Comparison of ENCODE assay signal across 9 mouse cellular contexts in the genomic region with DNA sequence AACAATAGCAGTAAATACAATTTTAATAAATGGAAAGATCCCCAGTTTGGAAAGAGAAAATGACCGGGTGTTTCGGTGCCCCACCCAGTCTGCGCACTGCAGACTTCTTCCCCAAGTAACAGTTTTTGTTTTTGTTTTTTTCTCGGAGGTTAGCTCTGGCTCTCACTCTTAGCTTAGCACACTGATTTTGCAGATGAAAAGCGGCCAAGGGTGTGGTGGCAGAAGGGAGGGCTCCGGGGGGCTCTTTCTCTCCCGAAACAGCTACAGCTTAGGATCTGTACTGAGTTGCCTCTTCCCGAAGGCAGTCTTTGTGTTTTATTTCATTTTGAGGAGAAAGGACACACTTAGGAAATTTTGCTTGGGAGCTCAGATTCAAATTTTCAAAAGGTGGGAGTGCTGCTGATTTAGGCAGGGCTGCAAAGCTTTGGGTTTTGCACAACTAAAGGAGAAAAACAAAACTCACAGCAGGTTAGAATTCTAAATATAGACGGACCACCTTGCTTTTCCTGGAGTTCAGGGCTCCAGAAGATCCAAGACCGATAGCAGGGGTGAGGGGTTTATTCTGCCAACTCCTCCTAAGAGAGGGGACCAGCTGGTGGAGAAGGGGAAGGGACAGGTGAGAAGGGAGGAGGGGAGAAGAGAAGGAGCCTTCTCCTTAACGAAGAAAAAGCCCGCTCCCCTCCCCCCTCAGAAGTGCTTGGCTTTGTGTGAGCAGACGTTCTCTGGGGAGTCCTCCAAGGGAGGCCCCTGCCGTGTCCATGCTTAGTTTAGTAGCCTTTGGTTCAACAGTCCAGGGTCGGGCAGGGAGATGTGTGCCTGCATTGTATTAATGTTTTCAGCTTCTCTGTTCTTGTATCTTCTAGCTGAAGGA. TPM values are rescaled to one million over a fixed set of nuclear protein-coding genes. Genes with fewer than 3 reads are reported as not detected.
DNase-seq lines count a peak whose midpoint lies in the region; ATAC-seq and TF ChIP-seq lines count a peak whose summit lies in the region.
"Had no signal": no experiment of that assay in that cellular context is flagged by ENCODE, and none has a peak within 500 bp of the region (broad histone marks: within the 10 kb centered on the region; RNA-seq: fewer than 3 reads in every experiment).

No protein-coding gene starts in this region.

- ATAC-seq in heart, embryonic 14.5 days (ENCODE audit: insufficient number of reproducible peaks, insufficient read depth, low FRiP score, low read depth) = no peak
- no peak for ATAC-seq in midbrain, postnatal 0 days (ENCODE audit: low FRiP score)
- no peak for ATAC-seq in erythroid progenitor cell, adult 5-6 weeks (replicated peaks; ENCODE audit: low FRiP score, poor library complexity, severe bottlenecking)
- ATAC-seq: Patski had no signal

- no peaks in the 10 kb centered on the region for H3K27me3 ChIP-seq in heart, embryonic 14.5 days (ENCODE audit: control insufficient read depth, insufficient read depth, low read length)
- H3K27me3 ChIP-seq in midbrain, postnatal 0 days (ENCODE audit: insufficient read depth, low read length) = no peaks in the 10 kb centered on the region
- H3K27me3 ChIP-seq in kidney, adult 2 months (replicated peaks; ENCODE audit: control insufficient read depth, insufficient read depth, low read length) = no peaks in the 10 kb centered on the region
- H3K27me3 ChIP-seq: Patski had no signal

- peak overlapping the region; percentile 63 for H3K9ac ChIP-seq in heart, embryonic 14.5 days (ENCODE audit: low read length)
- peak overlapping the region; percentile 69 for H3K9ac ChIP-seq in midbrain, postnatal 0 days (replicated peaks; ENCODE audit: low read length, poor library complexity, severe bottlenecking)

- no peaks in the 10 kb centered on the region for H3K9me3 ChIP-seq in heart, embryonic 14.5 days (ENCODE audit: control insufficient read depth, low read length)
- no peaks in the 10 kb centered on the region for H3K9me3 ChIP-seq in midbrain, postnatal 0 days (ENCODE audit: low read length)

- no peak overlapping the region for H3K4me3 ChIP-seq in heart, embryonic 14.5 days (ENCODE audit: control insufficient read depth in 1 of 2, insufficient read depth in 1 of 2, low read depth in 1 of 2, low read length in 2 of 2)
- peak overlapping the region; percentile 1; the same call in 1 of the 2 replicates for H3K4me3 ChIP-seq in midbrain, postnatal 0 days (ENCODE audit: low read depth, low read length)
- no peak overlapping the region for H3K4me3 ChIP-seq in kidney, adult 2 months (ENCODE audit: insufficient read depth, low read depth, low read length)

- DNase-seq in gastrocnemius, postnatal 14 days = peak; percentile 51
- no peak for DNase-seq in gastrocnemius, postnatal 4 days (ENCODE audit: low spot score in 2 of 2)
- DNase-seq in NIH3T3 (ENCODE audit: low read depth) = peak; percentile 41
- peak; percentile 56 for DNase-seq in midbrain, postnatal 0 days (ENCODE audit: low spot score)
- no peak for DNase-seq in thymus, adult 18-20 months
- no peak for DNase-seq in kidney, adult 2 months

- H3K4me2 ChIP-seq in heart, embryonic 14.5 days (ENCODE audit: low read length) = peak overlapping the region; percentile 44
- H3K4me2 ChIP-seq in midbrain, postnatal 0 days (ENCODE audit: low read depth, low read length, poor library complexity, severe bottlenecking) = peak overlapping the region; percentile 66

- no peaks in the 10 kb centered on the region for H3K36me3 ChIP-seq in heart, embryonic 14.5 days (ENCODE audit: control insufficient read depth, insufficient read depth, low read length)
- no peaks in the 10 kb centered on the region for H3K36me3 ChIP-seq in midbrain, postnatal 0 days (ENCODE audit: insufficient read depth, low read length)
- H3K36me3 ChIP-seq in kidney, adult 2 months (ENCODE audit: control insufficient read depth, insufficient read depth, low read length) = no peaks in the 10 kb centered on the region

- intact Hi-C loops in gastrocnemius, postnatal 14 days (cut with DNase I; ENCODE audit: low total_unique reads) = loop anchor here (5.0 to 10.0 kb wide), 2 partner anchors 119 to 1636 kb away; a partner anchor contains a TSS

- no peak for TF ChIP-seq CTCF in midbrain, postnatal 0 days (IDR thresholded peaks at IDR 0.05)
- no peak for TF ChIP-seq CTCF in kidney, adult 2 months (conservative IDR thresholded peaks at IDR 0.05; ENCODE audit: insufficient read depth, insufficient read length, low read depth, low read length)

- H3K4me1 ChIP-seq in heart, embryonic 14.5 days (ENCODE audit: control insufficient read depth in 2 of 2, insufficient read depth in 2 of 2, low read length in 2 of 2) = peaks cover 27 to 55% of the 10 kb centered on the region in 2 experiments
- peaks cover 39% of the 10 kb centered on the region for H3K4me1 ChIP-seq in midbrain, postnatal 0 days (ENCODE audit: insufficient read depth, low read length)
- no peaks in the 10 kb centered on the region for H3K4me1 ChIP-seq in kidney, adult 2 months (ENCODE audit: control insufficient read depth, insufficient read depth, low read length)

- peak overlapping the region in 1 of 2 experiments; percentile 53; a peak in 2 of 4 replicates for H3K27ac ChIP-seq in heart, embryonic 14.5 days (replicated peaks in 1 of 2; ENCODE audit: control insufficient read depth in 1 of 2, insufficient read depth in 1 of 2, low read depth in 2 of 2, low read length in 2 of 2)
- H3K27ac ChIP-seq in midbrain, postnatal 0 days (ENCODE audit: low read depth, low read length) = peak overlapping the region; percentile 96
- no peak overlapping the region for H3K27ac ChIP-seq in kidney, adult 2 months (ENCODE audit: insufficient read depth, low read depth, low read length)

- WGBS in heart, embryonic 14.5 days = 24% methylated on average over 15 of the region's 15 CpGs
- WGBS in midbrain, postnatal 0 days = 5% methylated on average over 15 of the region's 15 CpGs
- WGBS in kidney, adult 2 months = 68% methylated on average over 15 of the region's 15 CpGs

- no peak for TF ChIP-seq POLR2A in kidney, adult 2 months (IDR thresholded peaks at IDR 0.05; ENCODE audit: low read depth, low read length)

RNA-seq across cellular contexts. Expression of a gene that starts 37.4 kb away (rescaled TPM):
- 100 to 1,000 TPM in 1 of 2 experiments, 10 to 100 TPM in 1; 58.7 to 109 TPM for total RNA-seq in gastrocnemius, postnatal 14 days (2021)
- total RNA-seq in gastrocnemius, postnatal 4 days (2021) = 100 to 1,000 TPM; 355 to 415 TPM
- polyA plus RNA-seq in heart, embryonic 14.5 days (2014; fragmentation: Nextera tagmentation; extraction: Ambion mirVana) = 790 and 917 TPM in 2 replicates
- 17,447 and 20,461 TPM in 2 replicates for total RNA-seq in midbrain, postnatal 0 days (2014; rRNA removed)
- 15,641 and 16,823 TPM in 2 replicates for polyA plus RNA-seq in midbrain, postnatal 0 days (2015; fragmentation: Nextera tagmentation; extraction: Ambion mirVana)
- 121 and 131 TPM in 2 replicates for polyA plus RNA-seq in kidney, adult 2 months (2012; rRNA removed)
- 6.5 and 38.1 TPM in 2 replicates for total RNA-seq in erythroid progenitor cell, adult 5-6 weeks (2015; ENCODE audit: low replicate concordance)
- total RNA-seq in erythroid progenitor cell, adult 5-6 weeks (2017; ENCODE audit: low replicate concordance) = 5.9 and 9.6 TPM in 2 replicates

RNA-seq across cellular contexts. Expression of a gene that starts 37.6 kb away (rescaled TPM):
- not detected for total RNA-seq in gastrocnemius, postnatal 14 days (2021)
- not detected for total RNA-seq in gastrocnemius, postnatal 4 days (2021)
- polyA plus RNA-seq in heart, embryonic 14.5 days (2014; fragmentation: Nextera tagmentation; extraction: Ambion mirVana) = not detected in 2 replicates
- total RNA-seq in midbrain, postnatal 0 days (2014; rRNA removed) = 1,797 and 2,945 TPM in 2 replicates
- polyA plus RNA-seq in midbrain, postnatal 0 days (2015; fragmentation: Nextera tagmentation; extraction: Ambion mirVana) = not detected in 2 replicates
- polyA plus RNA-seq in kidney, adult 2 months (2012; rRNA removed) = 12.0 TPM in 1 of 2 replicates, not detected in the other
- not detected in 2 replicates for total RNA-seq in erythroid progenitor cell, adult 5-6 weeks (2015; ENCODE audit: low replicate concordance)
- not detected in 2 replicates for total RNA-seq in erythroid progenitor cell, adult 5-6 weeks (2017; ENCODE audit: low replicate concordance)
- polyA plus RNA-seq: Patski had no signal

RNA-seq across cellular contexts. Expression of a gene that starts 38.8 kb away (rescaled TPM):
- 10 to 100 TPM; 14.3 to 21.0 TPM for total RNA-seq in gastrocnemius, postnatal 14 days (2021)
- total RNA-seq in gastrocnemius, postnatal 4 days (2021) = 10 to 100 TPM; 62.2 to 80.4 TPM
- 143 and 146 TPM in 2 replicates for polyA plus RNA-seq in heart, embryonic 14.5 days (2014; fragmentation: Nextera tagmentation; extraction: Ambion mirVana)
- 18.2 and 22.6 TPM in 2 replicates for total RNA-seq in midbrain, postnatal 0 days (2014; rRNA removed)
- 9.6 and 9.9 TPM in 2 replicates for polyA plus RNA-seq in midbrain, postnatal 0 days (2015; fragmentation: Nextera tagmentation; extraction: Ambion mirVana)
- polyA plus RNA-seq in kidney, adult 2 months (2012; rRNA removed) = 128 and 146 TPM in 2 replicates
- total RNA-seq in erythroid progenitor cell, adult 5-6 weeks (2015; ENCODE audit: low replicate concordance) = 637 and 660 TPM in 2 replicates
- 271 and 335 TPM in 2 replicates for total RNA-seq in erythroid progenitor cell, adult 5-6 weeks (2017; ENCODE audit: low replicate concordance)

RNA-seq across cellular contexts. Expression of a gene that starts 56.5 kb away (rescaled TPM):
- total RNA-seq in gastrocnemius, postnatal 14 days (2021) = 10 to 100 TPM; 64.0 to 93.6 TPM
- 100 to 1,000 TPM; 402 to 455 TPM for total RNA-seq in gastrocnemius, postnatal 4 days (2021)
- polyA plus RNA-seq in heart, embryonic 14.5 days (2014; fragmentation: Nextera tagmentation; extraction: Ambion mirVana) = 1,494 and 1,560 TPM in 2 replicates
- 2,522 and 3,264 TPM in 2 replicates for total RNA-seq in midbrain, postnatal 0 days (2014; rRNA removed)
- polyA plus RNA-seq in midbrain, postnatal 0 days (2015; fragmentation: Nextera tagmentation; extraction: Ambion mirVana) = 1,582 and 1,796 TPM in 2 replicates
- 488 and 540 TPM in 2 replicates for polyA plus RNA-seq in kidney, adult 2 months (2012; rRNA removed)
- total RNA-seq in erythroid progenitor cell, adult 5-6 weeks (2015; ENCODE audit: low replicate concordance) = 2,503 and 2,754 TPM in 2 replicates
- total RNA-seq in erythroid progenitor cell, adult 5-6 weeks (2017; ENCODE audit: low replicate concordance) = 632 and 670 TPM in 2 replicates

Comparison
In these comparisons a context has a peak if more than half of its experiments do, and no peak if none do; other contexts are left out.
1. DNase-seq: peak in gastrocnemius, postnatal 14 days (single experiment), NIH3T3 (single experiment) and midbrain, postnatal 0 days (single experiment); none in gastrocnemius, postnatal 4 days (0 of 2), thymus, adult 18-20 months (0 of 2) and kidney, adult 2 months (single experiment).
2. RNA of a gene that starts 37.4 kb away (total RNA-seq): 17,447 to 20,461 TPM in midbrain, postnatal 0 days; 355 to 415 TPM in gastrocnemius, postnatal 4 days, 58.7 to 109 TPM in gastrocnemius, postnatal 14 days and 5.9 to 38.1 TPM in erythroid progenitor cell, adult 5-6 weeks; every median in the first group is over 10 times any median in the second.
3. RNA of a gene that starts 37.6 kb away (total RNA-seq): 1,797 to 2,945 TPM in midbrain, postnatal 0 days; not detected in gastrocnemius, postnatal 14 days, not detected in gastrocnemius, postnatal 4 days and not detected in erythroid progenitor cell, adult 5-6 weeks; every median in the first group is over 1,000 times any median in the second.